Comparison of ENCODE assay signal across 29 mouse cellular contexts in genomic region chr11:68459486-68459885, GRCm38 (mm10). TPM values are rescaled to one million over a fixed set of nuclear protein-coding genes. Genes with fewer than 3 reads are reported as not detected.
DNase-seq lines count a peak whose midpoint lies in the region; ATAC-seq and TF ChIP-seq lines count a peak whose summit lies in the region.
"Had no signal": no experiment of that assay in that cellular context is flagged by ENCODE, and none has a peak within 500 bp of the region (broad histone marks: within the 10 kb centered on the region; RNA-seq: fewer than 3 reads in every experiment).

No protein-coding gene starts in this region.

- H3K9me3 ChIP-seq in forebrain, embryonic 11.5 days (ENCODE audit: control insufficient read depth, low read length), result no peaks in the 10 kb centered on the region
- H3K9me3 ChIP-seq: embryonic facial prominence, embryonic 10.5 days; embryonic facial prominence, embryonic 15.5 days; hindbrain, embryonic 10.5 days; hindbrain, embryonic 15.5 days; kidney, embryonic 15.5 days; liver, embryonic 15.5 days; lung, embryonic 15.5 days had no signal

- ATAC-seq in CD4-positive, CD25-positive, alpha-beta regulatory T cell, adult 4 months, result no peak
- no peak for ATAC-seq in cerebellum, adult (ENCODE audit: insufficient number of reproducible peaks, low FRiP score, low TSS enrichment)
- no peak for ATAC-seq in forebrain, embryonic 11.5 days (replicated peaks; ENCODE audit: low FRiP score)
- ATAC-seq: activated CD4-positive, CD25-positive, alpha-beta regulatory T cell, adult 4 months; forebrain, embryonic 16.5 days; inflammation-experienced regulatory T-cells, adult 6 months; midbrain, embryonic 16.5 days had no signal

- H3K9ac ChIP-seq in forebrain, embryonic 11.5 days (ENCODE audit: low read length), result no peak overlapping the region
- H3K9ac ChIP-seq: embryonic facial prominence, embryonic 15.5 days; hindbrain, embryonic 15.5 days; kidney, embryonic 15.5 days; liver, embryonic 15.5 days; lung, embryonic 15.5 days had no signal

- H3ac ChIP-seq in C2C12 (ENCODE audit: control insufficient read depth, insufficient read length, low read depth), result no peak overlapping the region

- no peak for TF ChIP-seq CTCF in C2C12 (IDR thresholded peaks at IDR 0.05; ENCODE audit: control insufficient read depth, insufficient read depth, insufficient read length)

- H3K4me2 ChIP-seq in forebrain, embryonic 11.5 days (ENCODE audit: low read depth, low read length, severe bottlenecking), result no peak overlapping the region
- H3K4me2 ChIP-seq: embryonic facial prominence, embryonic 15.5 days; hindbrain, embryonic 15.5 days; kidney, embryonic 15.5 days; liver, embryonic 15.5 days; lung, embryonic 15.5 days; midbrain, embryonic 11.5 days had no signal

- peaks cover 8% of the 10 kb centered on the region; the same call in 1 of the 2 replicates for H3K4me1 ChIP-seq in brown adipose tissue, adult 24 weeks (ENCODE audit: control insufficient read depth, insufficient read depth, insufficient read length, low read length)
- H3K4me1 ChIP-seq in forebrain, embryonic 11.5 days (replicated peaks; ENCODE audit: control insufficient read depth, insufficient read depth, low read length), result no peaks in the 10 kb centered on the region
- H3K4me1 ChIP-seq: embryonic facial prominence, embryonic 15.5 days; hindbrain, embryonic 10.5 days; hindbrain, embryonic 15.5 days; kidney, embryonic 15.5 days; liver, embryonic 15.5 days; lung, embryonic 15.5 days had no signal

- peak; percentile 66 for DNase-seq in NIH3T3 (ENCODE audit: low read depth)
- no peak for DNase-seq in natural killer cell, adult 2 months (ENCODE audit: low spot score in 2 of 2)
- no peak for DNase-seq in forebrain, embryonic 11.5 days (ENCODE audit: low spot score)
- DNase-seq: adrenal gland, adult 8-10 months; cerebellum, adult 2 months; cerebellum, postnatal 14 days; gastrocnemius, adult 2 months; heart, postnatal 14 days; kidney, adult 11 months; kidney, postnatal 36 days had no signal

- peak overlapping the region; percentile 84 for H3K27ac ChIP-seq in brown adipose tissue, adult 24 weeks (replicated peaks; ENCODE audit: low read depth, low read length)
- H3K27ac ChIP-seq in macrophage, result peak overlapping the region; percentile 86
- H3K27ac ChIP-seq in forebrain, embryonic 11.5 days (ENCODE audit: low read depth, low read length), result no peak overlapping the region
- H3K27ac ChIP-seq: embryonic facial prominence, embryonic 10.5 days; embryonic facial prominence, embryonic 15.5 days; gastrocnemius, adult 2 months; hindbrain, embryonic 10.5 days; hindbrain, embryonic 15.5 days; kidney, embryonic 15.5 days; layer of hippocampus, adult 2 months; liver, embryonic 15.5 days; lung, embryonic 15.5 days had no signal

- H3K27me3 ChIP-seq in C2C12 (ENCODE audit: control insufficient read depth, insufficient read depth, insufficient read length), result no peaks in the 10 kb centered on the region
- no peaks in the 10 kb centered on the region for H3K27me3 ChIP-seq in forebrain, embryonic 11.5 days (ENCODE audit: control insufficient read depth, insufficient read depth, low read length)
- H3K27me3 ChIP-seq: hindbrain, embryonic 15.5 days; liver, embryonic 15.5 days; lung, embryonic 15.5 days had no signal

- H3K4me3 ChIP-seq in C2C12 (ENCODE audit: insufficient read depth, poor library complexity, severe bottlenecking) (no peak overlapping the region), macrophage (ENCODE audit: inconsistent target) (no peak overlapping the region)
- H3K4me3 ChIP-seq in brown adipose tissue, adult 24 weeks (ENCODE audit: insufficient read depth, low read depth, low read length), result no peak overlapping the region
- H3K4me3 ChIP-seq in forebrain, embryonic 11.5 days (ENCODE audit: low read depth, low read length), result no peak overlapping the region
- H3K4me3 ChIP-seq: embryonic facial prominence, embryonic 10.5 days; embryonic facial prominence, embryonic 15.5 days; gastrocnemius, adult 2 months; hindbrain, embryonic 10.5 days; hindbrain, embryonic 15.5 days; kidney, embryonic 15.5 days; layer of hippocampus, adult 2 months; liver, embryonic 15.5 days; lung, embryonic 15.5 days had no signal

- H3K79me3 ChIP-seq in C2C12 (ENCODE audit: low read depth), result no peaks in the 10 kb centered on the region

- 38% methylated on average over 5 of the region's 5 CpGs for WGBS in macrophage (ENCODE audit: missing documents)
- WGBS in forebrain, embryonic 11.5 days, result 91% methylated on average over 5 of the region's 5 CpGs

- H3K79me2 ChIP-seq in C2C12 (ENCODE audit: control insufficient read depth, insufficient read depth) (no peaks in the 10 kb centered on the region), macrophage (ENCODE audit: inconsistent target) (peaks cover 91% of the 10 kb centered on the region)

- H3K36me3 ChIP-seq in C2C12 (ENCODE audit: control insufficient read depth, insufficient read depth), result no peaks in the 10 kb centered on the region
- peaks cover 20% of the 10 kb centered on the region; the same call in 1 of the 2 replicates for H3K36me3 ChIP-seq in macrophage (ENCODE audit: inconsistent target)
- no peaks in the 10 kb centered on the region for H3K36me3 ChIP-seq in forebrain, embryonic 11.5 days (ENCODE audit: control insufficient read depth, insufficient read depth, low read length)
- H3K36me3 ChIP-seq: embryonic facial prominence, embryonic 10.5 days; embryonic facial prominence, embryonic 15.5 days; hindbrain, embryonic 10.5 days; hindbrain, embryonic 15.5 days; kidney, embryonic 15.5 days; liver, embryonic 15.5 days; lung, embryonic 15.5 days had no signal

TF ChIP-seq in C2C12, 6 proteins besides CTCF, POLR2A, EP300 and RAD21:
- TF ChIP-seq MYOG (IDR thresholded peaks at IDR 0.05; ENCODE audit: control insufficient read depth, extremely low read depth, insufficient read length) (no peak), CEBPB (IDR thresholded peaks at IDR 0.05; ENCODE audit: low read depth) (peak; percentile 86), USF1 (IDR thresholded peaks at IDR 0.05; ENCODE audit: low read depth) (no peak), MAX (IDR thresholded peaks at IDR 0.05) (no peak)

RNA-seq across cellular contexts. Expression of gene Pik3r5, which starts 27.6 kb away (rescaled TPM):
- polyA plus RNA-seq in C2C12 (2012; fragmentation: generic; extraction: Trizol), result 0.89 TPM
- 0.75 and 1.5 TPM in 2 replicates for polyA plus RNA-seq in brown adipose tissue, adult 24 weeks (2012; ENCODE audit: insufficient read depth, insufficient read length, missing spikeins)
- total RNA-seq in macrophage (2018; cell fraction: chromatin; rRNA removed), result 1,000 to 10,000 TPM in 12 of 26 experiments, 100 to 1,000 TPM in 14; 297 to 1,526 (median 884) TPM
- 100 to 1,000 TPM; 121 to 414 (median 184) TPM for total RNA-seq in macrophage (2018; cell fraction: cytosol; rRNA removed)
- total RNA-seq in macrophage (2018; cell fraction: nucleus; rRNA removed), result 1,000 to 10,000 TPM in 4 of 26 experiments, 100 to 1,000 TPM in 22; 237 to 1,268 (median 592) TPM
- polyA plus RNA-seq in macrophage (2018), result 65.4 to 120 TPM (median 103 TPM) in 3 replicates
- 10 to 100 TPM; 17.9 to 26.3 TPM for polyA plus RNA-seq in CD4-positive, CD25-positive, alpha-beta regulatory T cell, adult 4 months (2017; shearing (Covaris generic))
- polyA plus RNA-seq in forebrain, embryonic 11.5 days (2014; fragmentation: Nextera tagmentation; extraction: Ambion mirVana), result 0.81 and 1.2 TPM in 2 replicates

RNA-seq across cellular contexts. Expression of gene Pik3r6, which starts 43.3 kb away (rescaled TPM):
- not detected for polyA plus RNA-seq in C2C12 (2012; fragmentation: generic; extraction: Trizol)
- 1.7 and 3.3 TPM in 2 replicates for polyA plus RNA-seq in brown adipose tissue, adult 24 weeks (2012; ENCODE audit: insufficient read depth, insufficient read length, missing spikeins)
- total RNA-seq in macrophage (2018; cell fraction: chromatin; rRNA removed), result 100 to 1,000 TPM in 15 of 26 experiments, 10 to 100 TPM in 11; 40.3 to 163 (median 108) TPM
- total RNA-seq in macrophage (2018; cell fraction: cytosol; rRNA removed), result 10 to 100 TPM in 19 of 26 experiments, 1 to 10 TPM in 7; 6.1 to 19.6 (median 11.9) TPM
- total RNA-seq in macrophage (2018; cell fraction: nucleus; rRNA removed), result 100 to 1,000 TPM in 1 of 26 experiments, 10 to 100 TPM in 25; 23.2 to 107 (median 61.3) TPM
- 6.7 to 17.9 TPM (median 11.0 TPM) in 3 replicates for polyA plus RNA-seq in macrophage (2018)
- polyA plus RNA-seq in CD4-positive, CD25-positive, alpha-beta regulatory T cell, adult 4 months (2017; shearing (Covaris generic)), result not detected
- 1.6 and 1.9 TPM in 2 replicates for polyA plus RNA-seq in forebrain, embryonic 11.5 days (2014; fragmentation: Nextera tagmentation; extraction: Ambion mirVana)
- polyA plus RNA-seq: activated CD4-positive, CD25-positive, alpha-beta regulatory T cell, adult 4 months; inflammation-experienced regulatory T-cells, adult 6 months had no signal

RNA-seq across cellular contexts. Expression of gene Ntn1, which starts 58.9 kb away (rescaled TPM):
- polyA plus RNA-seq in C2C12 (2012; fragmentation: generic; extraction: Trizol) (19.4 TPM), macrophage (2018) (1.2 to 1.6 TPM (median 1.5 TPM) in 3 replicates)
- 6.1 and 7.6 TPM in 2 replicates for polyA plus RNA-seq in brown adipose tissue, adult 24 weeks (2012; ENCODE audit: insufficient read depth, insufficient read length, missing spikeins)
- total RNA-seq in macrophage (2018; cell fraction: chromatin; rRNA removed), result 10 to 100 TPM in 8 of 26 experiments, 1 to 10 TPM in 18; 4.9 to 16.7 (median 8.2) TPM
- total RNA-seq in macrophage (2018; cell fraction: cytosol; rRNA removed), result 1 to 10 TPM; 1.6 to 3.6 (median 2.3) TPM
- 10 to 100 TPM in 1 of 26 experiments, 1 to 10 TPM in 25; 4.2 to 10.9 (median 6.1) TPM for total RNA-seq in macrophage (2018; cell fraction: nucleus; rRNA removed)
- polyA plus RNA-seq in CD4-positive, CD25-positive, alpha-beta regulatory T cell, adult 4 months (2017; shearing (Covaris generic)), result under 1 TPM; 0.63 to 0.90 TPM
- 4.8 and 6.2 TPM in 2 replicates for polyA plus RNA-seq in forebrain, embryonic 11.5 days (2014; fragmentation: Nextera tagmentation; extraction: Ambion mirVana)
- total RNA-seq: MEL had no signal
